ENCODE assay signal across 12 mouse cellular contexts in genomic region chr19:29844036-29844661, GRCm38 (mm10). TPM values are rescaled to one million over a fixed set of nuclear protein-coding genes. Genes with fewer than 3 reads are reported as not detected.
DNase-seq lines count a peak whose midpoint lies in the region; ATAC-seq and TF ChIP-seq lines count a peak whose summit lies in the region.
"Had no signal": no experiment of that assay in that cellular context is flagged by ENCODE, and none has a peak within 500 bp of the region (broad histone marks: within the 10 kb centered on the region; RNA-seq: fewer than 3 reads in every experiment).

No protein-coding gene starts in this region.

- H3K9me3 ChIP-seq in hindbrain, postnatal 0 days (ENCODE audit: low read length), result no peaks in the 10 kb centered on the region
- no peaks in the 10 kb centered on the region for H3K9me3 ChIP-seq in stomach, embryonic 14.5 days (ENCODE audit: control insufficient read depth, low read depth, low read length)

- H3K36me3 ChIP-seq in hindbrain, postnatal 0 days (ENCODE audit: insufficient read depth, low read length), result no peaks in the 10 kb centered on the region
- no peaks in the 10 kb centered on the region for H3K36me3 ChIP-seq in stomach, embryonic 14.5 days (ENCODE audit: control insufficient read depth, insufficient read depth, low read length)

- DNase-seq in cerebellum, postnatal 10 days, result peak; percentile 44 to 61
- no peak for DNase-seq in cerebellum, postnatal 36 days
- DNase-seq in right cerebral cortex, adult 18-20 months, result peak; percentile 5
- DNase-seq in right cerebral cortex, postnatal 14 days, result no peak
- DNase-seq in hindbrain, postnatal 0 days (ENCODE audit: low spot score), result peak; percentile 79
- DNase-seq in heart, postnatal 4 days, result no peak
- no peak for DNase-seq in adrenal gland, adult 2 months
- DNase-seq: cerebellum, adult 11 months; kidney, adult 2 months had no signal

- H3K4me2 ChIP-seq in hindbrain, postnatal 0 days (ENCODE audit: low read depth, low read length), result peak overlapping the region; percentile 27; the same call in 1 of the 2 replicates
- no peak overlapping the region for H3K4me2 ChIP-seq in stomach, embryonic 14.5 days (replicated peaks; ENCODE audit: low read depth, low read length)
- H3K4me2 ChIP-seq: lung, embryonic 14.5 days had no signal

- no peak overlapping the region for H3K9ac ChIP-seq in hindbrain, postnatal 0 days (replicated peaks; ENCODE audit: low read length)
- H3K9ac ChIP-seq in stomach, embryonic 14.5 days (replicated peaks; ENCODE audit: low read depth, low read length), result no peak overlapping the region
- H3K9ac ChIP-seq: lung, embryonic 14.5 days had no signal

- H3K27me3 ChIP-seq in hindbrain, postnatal 0 days (ENCODE audit: insufficient read depth, low read length), result no peaks in the 10 kb centered on the region
- no peaks in the 10 kb centered on the region for H3K27me3 ChIP-seq in stomach, embryonic 14.5 days (ENCODE audit: control insufficient read depth, insufficient read depth, low read length)
- H3K27me3 ChIP-seq: Patski had no signal

- no peak overlapping the region for H3K4me3 ChIP-seq in hindbrain, postnatal 0 days (ENCODE audit: low read length)
- H3K4me3 ChIP-seq in stomach, embryonic 14.5 days (ENCODE audit: low read depth, low read length), result no peak overlapping the region

- WGBS in hindbrain, postnatal 0 days, result 18% methylated on average over 12 of the region's 12 CpGs
- 72% methylated on average over 12 of the region's 12 CpGs for WGBS in stomach, embryonic 14.5 days

- no peak for TF ChIP-seq CTCF in hindbrain, postnatal 0 days (IDR thresholded peaks at IDR 0.05; ENCODE audit: low read depth)

- H3K27ac ChIP-seq in hindbrain, postnatal 0 days, result peak overlapping the region; percentile 81
- H3K27ac ChIP-seq in stomach, embryonic 14.5 days (ENCODE audit: low read length), result peak overlapping the region; percentile 16; the same call in 1 of the 2 replicates

- H3K4me1 ChIP-seq in hindbrain, postnatal 0 days (ENCODE audit: insufficient read depth, low read length), result peaks cover 17% of the 10 kb centered on the region; the same call in 1 of the 2 replicates
- 0 out of 2 replicates have a peak, but pooled peaks cover 3% of the 10 kb centered on the region for H3K4me1 ChIP-seq in stomach, embryonic 14.5 days (ENCODE audit: control insufficient read depth, insufficient read depth, low read length)

- ATAC-seq in hindbrain, postnatal 0 days, result peak; percentile 87
- ATAC-seq in stomach, embryonic 14.5 days (ENCODE audit: insufficient number of reproducible peaks, insufficient read depth, low FRiP score, low read depth), result no peak
- ATAC-seq: Patski had no signal

RNA-seq across cellular contexts. Expression of gene Ranbp6, which starts 31.4 kb away (rescaled TPM):
- 39.0 and 48.7 TPM in 2 replicates for total RNA-seq in hindbrain, postnatal 0 days (2014; rRNA removed)
- polyA plus RNA-seq in hindbrain, postnatal 0 days (2015; fragmentation: Nextera tagmentation; extraction: Ambion mirVana), result 33.7 and 37.2 TPM in 2 replicates
- polyA plus RNA-seq in stomach, embryonic 14.5 days (2014; fragmentation: Nextera tagmentation; extraction: Ambion mirVana), result 20.2 and 21.2 TPM in 2 replicates
- total RNA-seq in heart, postnatal 4 days (2021), result 10 to 100 TPM; 14.1 to 14.3 TPM
- 10 to 100 TPM; 13.6 to 16.6 TPM for total RNA-seq in adrenal gland, adult 2 months (2021)
- polyA plus RNA-seq in adrenal gland, adult 2 months (2012; rRNA removed), result 0.32 and 0.76 TPM in 2 replicates

RNA-seq across cellular contexts. Expression of gene 9930021J03Rik, which starts 38.4 kb away (rescaled TPM):
- total RNA-seq in hindbrain, postnatal 0 days (2014; rRNA removed), result 23.8 and 24.1 TPM in 2 replicates
- polyA plus RNA-seq in hindbrain, postnatal 0 days (2015; fragmentation: Nextera tagmentation; extraction: Ambion mirVana), result 5.2 and 5.4 TPM in 2 replicates
- 8.9 and 10.2 TPM in 2 replicates for polyA plus RNA-seq in stomach, embryonic 14.5 days (2014; fragmentation: Nextera tagmentation; extraction: Ambion mirVana)
- 10 to 100 TPM; 14.4 to 15.8 TPM for total RNA-seq in heart, postnatal 4 days (2021)
- 10 to 100 TPM; 13.5 to 20.1 TPM for total RNA-seq in adrenal gland, adult 2 months (2021)
- polyA plus RNA-seq in adrenal gland, adult 2 months (2012; rRNA removed), result 1.2 and 1.3 TPM in 2 replicates

Comparison
In these comparisons a context has a peak if more than half of its experiments do, and no peak if none do; other contexts are left out.
1. DNase-seq: peak in cerebellum, postnatal 10 days (2 of 2), right cerebral cortex, adult 18-20 months (single experiment) and hindbrain, postnatal 0 days (single experiment); none in cerebellum, postnatal 36 days (0 of 2), right cerebral cortex, postnatal 14 days (single experiment), heart, postnatal 4 days (single experiment) and adrenal gland, adult 2 months (single experiment).